Mouse (Mus musculus) liver, adult 2 months (tissue): ENCODE results near the gene Samd15. TPM values are rescaled to one million over a fixed set of nuclear protein-coding genes. Genes with fewer than 3 reads are reported as not detected.

Experiments used
- DNase-seq: peaks from one replicate; pipeline ENCODE4 v3.0.0-alpha.2; 2011; ENCODE audit warnings: low read depth, low spot score; ENCODE audit errors: extremely low read depth
- H3K27ac ChIP-seq: fragments of 200-500 bp; replicated peaks from 2 replicates; pipeline ENCODE4 v1.5.1; 2012; ENCODE audit warnings: low read depth, mild to moderate bottlenecking, control low read depth, inconsistent platforms, low read length; ENCODE audit not compliant: insufficient read depth
- H3K27me3 ChIP-seq: fragments of 200-500 bp; 2 replicates; pipeline ENCODE4 v1.6.1; 2012; ENCODE audit warnings: mild to moderate bottlenecking, moderate library complexity, low read length, inconsistent platforms; ENCODE audit not compliant: control insufficient read depth, insufficient read depth
- H3K36me3 ChIP-seq: fragments of 200-500 bp; 2 replicates; pipeline ENCODE4 v1.6.1; 2012; ENCODE audit warnings: low read length, inconsistent platforms; ENCODE audit not compliant: control insufficient read depth, insufficient read depth
- H3K4me1 ChIP-seq: fragments of 200-500 bp; 2 replicates; pipeline ENCODE4 v1.6.1; 2011; ENCODE audit warnings: low read length; ENCODE audit not compliant: control insufficient read depth, insufficient read depth
- H3K4me3 ChIP-seq: fragments of 200-500 bp; 2 replicates; pipeline ENCODE4 v1.5.1; 2011; ENCODE audit warnings: low read depth, mild to moderate bottlenecking, control low read depth, low read length, moderate library complexity; ENCODE audit not compliant: insufficient read depth
- H3K79me2 ChIP-seq: fragments of 200-500 bp; 2 replicates; pipeline ENCODE4 v1.6.1; 2012; ENCODE audit warnings: inconsistent platforms, mild to moderate bottlenecking, low read length, moderate library complexity; ENCODE audit not compliant: control insufficient read depth, insufficient read depth
- H3K9ac ChIP-seq: fragments of 200-500 bp; 2 replicates; pipeline ENCODE4 v1.6.1; 2012; ENCODE audit warnings: low read depth, mild to moderate bottlenecking, control low read depth, inconsistent platforms, low read length
- CTCF ChIP-seq: fragments of 200-500 bp; IDR thresholded peaks from 2 replicates; pipeline ENCODE4 v1.5.1; 2011; ENCODE audit warnings: low read depth, low read length, control low read depth
- POLR2A ChIP-seq: fragments of 200-500 bp; IDR thresholded peaks from 2 replicates; pipeline ENCODE4 v1.6.1; 2011; ENCODE audit warnings: low read length, control low read depth; ENCODE audit not compliant: insufficient read depth; ENCODE audit errors: extremely low read depth
- WGBS: fragments of 180-500 bp; shearing (Covaris S2); methylation state at CpG from one replicate; pipeline ENCODE4 v1.1.7; 2018; 5-methylcytosine and 5-hydroxymethylcytosine counted together
- polyA plus RNA-seq: library from polyadenylated mRNA; depleted of rRNA; stranded (reverse); fragments of >200 nt; gene quantifications from 2 replicates; pipeline ENCODE4 v1.2.3, GENCODE M21; 2012
- total RNA-seq: library from RNA; depleted of rRNA; stranded (reverse); fragments of >200 nt; gene quantifications from 2 replicates; pipeline ENCODE4 v1.2.3, GENCODE M21; 2014

Gene Samd15
- total and polyA plus RNA-seq, 2 experiments = not detected

DNA sequence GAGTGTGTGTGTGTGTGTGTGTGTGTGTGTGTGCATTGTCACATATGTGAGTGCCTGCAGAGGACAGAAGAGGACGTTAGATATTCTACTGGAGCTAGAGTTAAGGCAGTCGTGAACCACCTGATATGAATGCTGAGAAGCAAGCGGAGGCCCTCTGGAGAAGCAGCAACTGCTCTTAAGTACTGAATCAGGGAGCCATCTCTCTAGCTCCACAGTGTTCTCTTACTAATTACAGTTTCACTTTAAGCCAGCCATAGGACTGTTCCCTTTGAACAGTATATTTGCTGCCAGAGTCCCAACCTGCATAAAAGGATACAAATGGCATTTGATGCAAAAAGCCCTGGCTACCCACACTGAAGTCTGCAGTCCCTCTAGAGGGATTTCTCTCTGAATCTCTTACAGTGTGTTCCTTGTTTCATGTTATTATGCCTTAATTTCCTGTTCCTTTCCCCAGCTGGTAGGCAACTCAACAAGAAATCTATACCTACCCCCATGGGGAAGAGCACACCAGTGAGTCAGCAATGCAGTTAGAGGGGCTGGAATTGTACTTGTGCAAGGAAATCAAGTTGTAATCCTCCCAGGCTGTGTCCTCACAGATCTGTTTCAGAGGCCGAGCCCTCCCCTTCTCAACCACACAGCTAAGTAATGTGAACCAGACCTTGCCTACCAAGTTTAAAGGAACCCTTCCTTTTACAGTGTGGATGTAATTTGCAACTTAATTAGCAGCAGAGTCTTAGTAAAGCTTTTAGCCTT, 24.2 kb upstream of the Samd15 start:
- WGBS = 86% methylated on average over 4 of the region's 4 CpGs
- DNase-seq = no peak
- H3K4me1 ChIP-seq = no peaks in the 10 kb centered on the region
- H3K27me3 ChIP-seq = no peaks in the 10 kb centered on the region
- H3K36me3 ChIP-seq = peaks cover 11% of the 10 kb centered on the region
- H3K9ac ChIP-seq = no peak overlapping the region
- H3K4me3 ChIP-seq = no peak overlapping the region
- TF ChIP-seq POLR2A (no peak), CTCF (no peak)
- no peak overlapping the region for H3K27ac ChIP-seq
- no peaks in the 10 kb centered on the region for H3K79me2 ChIP-seq

DNA sequence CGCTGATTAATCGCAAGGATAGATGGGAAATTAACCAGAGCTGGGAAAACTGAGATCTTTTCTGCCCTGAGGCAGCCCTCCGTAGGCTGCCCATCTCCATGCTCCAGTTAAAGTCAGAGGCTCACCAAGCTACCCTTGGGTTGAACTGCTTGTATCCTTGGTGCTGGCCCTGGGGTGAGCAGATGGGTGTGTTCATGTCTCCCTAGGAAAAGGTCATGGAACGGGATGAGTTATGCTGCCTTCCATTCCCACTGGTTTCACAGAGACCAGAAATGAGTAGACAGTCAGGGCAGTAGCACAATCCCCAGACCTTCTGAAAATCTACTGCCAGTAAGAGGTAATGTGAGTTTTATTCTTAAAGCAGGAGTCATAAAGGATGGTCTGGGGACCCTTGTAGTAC, 21.9 kb upstream of the Samd15 start:
- no peaks in the 10 kb centered on the region for H3K27me3 ChIP-seq
- no peak for DNase-seq
- H3K4me3 ChIP-seq = no peak overlapping the region
- no peak overlapping the region for H3K9ac ChIP-seq
- TF ChIP-seq CTCF (no peak), POLR2A (no peak)
- H3K4me1 ChIP-seq = no peaks in the 10 kb centered on the region
- peaks cover 2% of the 10 kb centered on the region for H3K36me3 ChIP-seq
- WGBS = over 99% methylated on average over 4 of the region's 4 CpGs
- H3K27ac ChIP-seq = no peak overlapping the region
- no peaks in the 10 kb centered on the region for H3K79me2 ChIP-seq

DNA sequence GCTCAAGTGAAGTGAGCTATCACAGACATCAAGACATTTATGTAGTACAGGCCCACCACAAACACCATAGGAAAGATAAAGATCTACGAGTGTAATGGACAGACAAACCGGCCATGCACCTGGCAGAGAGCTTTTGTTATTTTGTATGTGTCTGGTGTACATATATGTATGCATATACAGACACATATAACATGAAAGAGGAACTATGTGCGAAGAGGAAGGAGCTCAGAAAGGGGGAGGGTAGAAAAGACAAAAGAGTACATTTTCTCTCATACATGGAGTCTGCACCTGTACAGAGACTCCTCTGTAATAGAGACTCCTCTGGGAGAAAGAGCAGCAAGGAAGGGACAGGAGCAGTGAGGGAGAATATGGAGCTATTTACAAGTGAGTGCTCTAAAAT, 6.5 kb upstream of the Samd15 start:
- no peak for DNase-seq
- H3K36me3 ChIP-seq = no peaks in the 10 kb centered on the region
- H3K27me3 ChIP-seq = no peaks in the 10 kb centered on the region
- H3K79me2 ChIP-seq = no peaks in the 10 kb centered on the region; the same call in 1 of the 2 replicates
- TF ChIP-seq CTCF (no peak), POLR2A (no peak)
- WGBS = 85% methylated on average over 3 of the region's 3 CpGs
- no peak overlapping the region for H3K27ac ChIP-seq
- H3K4me3 ChIP-seq = no peak overlapping the region
- no peak overlapping the region for H3K9ac ChIP-seq
- H3K4me1 ChIP-seq = no peaks in the 10 kb centered on the region

DNA sequence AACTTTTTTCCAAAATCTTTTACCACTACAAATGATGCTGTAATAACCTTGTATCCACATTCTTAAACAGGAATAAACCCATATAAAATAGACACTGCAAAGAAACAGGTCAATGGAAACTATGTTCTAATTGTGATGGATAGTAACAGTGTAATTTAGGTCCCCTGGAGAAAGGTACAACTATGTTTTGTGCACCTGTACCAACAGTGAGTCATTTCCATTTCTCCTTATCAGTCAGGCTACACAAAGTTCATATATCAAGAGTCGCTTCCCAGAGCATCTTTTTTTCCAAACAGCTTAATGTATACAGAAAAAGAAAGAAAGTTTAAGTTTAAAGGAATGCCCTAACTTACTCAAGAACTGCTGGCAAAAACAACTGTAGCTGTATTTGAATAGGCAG, 4.5 kb upstream of the Samd15 start:
- H3K36me3 ChIP-seq = no peaks in the 10 kb centered on the region
- H3K79me2 ChIP-seq = peaks cover 4% of the 10 kb centered on the region; the same call in 1 of the 2 replicates
- no peak overlapping the region for H3K4me3 ChIP-seq
- H3K27me3 ChIP-seq = no peaks in the 10 kb centered on the region
- DNase-seq = no peak
- H3K27ac ChIP-seq = no peak overlapping the region
- WGBS = 77% methylated on average over 1 of the region's 1 CpGs
- TF ChIP-seq CTCF (no peak), POLR2A (no peak)
- H3K4me1 ChIP-seq = peaks cover 4% of the 10 kb centered on the region; the same call in 1 of the 2 replicates
- H3K9ac ChIP-seq = no peak overlapping the region

DNA sequence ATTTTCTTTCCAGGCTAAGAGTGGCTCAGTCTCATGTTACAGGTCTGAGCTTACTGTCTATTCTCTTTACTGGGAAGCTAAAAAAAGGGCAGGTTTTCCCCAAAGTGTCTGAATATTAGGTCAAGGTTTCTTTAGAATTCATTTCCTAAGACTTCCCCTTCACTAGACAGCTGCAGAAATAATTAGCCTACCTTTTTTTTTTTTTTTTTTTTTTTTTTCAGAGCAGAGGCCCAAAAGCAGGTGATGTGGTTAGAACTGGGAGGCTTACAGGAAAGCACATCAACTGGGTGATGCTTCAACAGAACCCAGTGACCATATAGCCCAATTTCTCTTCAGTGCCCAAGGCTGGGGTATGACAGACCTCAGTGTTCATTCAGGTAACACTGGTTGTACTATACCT, 3.2 kb upstream of the Samd15 start:
- Histone ChIP-seq H3K27ac (no peak overlapping the region), H3K27me3 (no peaks in the 10 kb centered on the region), H3K9ac (no peak overlapping the region), H3K4me1 (peaks cover 4% of the 10 kb centered on the region; the same call in 1 of the 2 replicates), H3K4me3 (no peak overlapping the region), H3K36me3 (no peaks in the 10 kb centered on the region), H3K79me2 (peaks cover 4% of the 10 kb centered on the region; the same call in 1 of the 2 replicates)
- DNase-seq = no peak
- no peak for TF ChIP-seq CTCF
- TF ChIP-seq POLR2A = no peak

DNA sequence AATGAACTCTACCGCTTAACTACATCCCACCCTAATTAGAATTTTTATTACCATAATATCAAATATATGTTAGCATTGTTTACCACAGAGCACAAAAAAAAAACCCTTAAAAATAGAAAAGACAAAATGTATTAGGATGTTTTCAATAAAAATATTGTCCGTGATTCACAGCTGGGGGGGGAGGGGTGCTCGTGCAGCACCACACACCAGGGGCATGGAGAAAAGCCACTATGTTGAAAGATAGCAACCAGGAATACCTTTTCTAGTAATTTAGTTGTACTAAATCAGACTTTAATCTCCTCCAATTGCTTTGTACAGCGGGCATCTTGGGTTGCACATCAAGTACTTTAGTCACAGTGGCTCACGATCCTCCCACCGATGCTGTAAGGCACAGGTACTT, 731 bp upstream of the Samd15 start:
- 88% methylated on average over 6 of the region's 6 CpGs for WGBS
- no peak for TF ChIP-seq CTCF
- TF ChIP-seq POLR2A = no peak
- Histone ChIP-seq H3K4me1 (peaks cover 4% of the 10 kb centered on the region; the same call in 1 of the 2 replicates), H3K36me3 (no peaks in the 10 kb centered on the region), H3K79me2 (peaks cover 4% of the 10 kb centered on the region; the same call in 1 of the 2 replicates), H3K9ac (no peak overlapping the region), H3K27ac (no peak overlapping the region), H3K4me3 (no peak overlapping the region), H3K27me3 (no peaks in the 10 kb centered on the region)
- DNase-seq = no peak
